Mouse (Mus musculus): Measurements from ENCODE around the gene Tmem140. TPM values are rescaled to one million over a fixed set of nuclear protein-coding genes. Genes with fewer than 3 reads are reported as not detected.

Tmem140 gene
- polyA plus RNA-seq (2015; fragmentation: Nextera tagmentation; extraction: Ambion mirVana), result 2.5 and 2.7 TPM in 2 replicates

GRCm38 (mm10) chr6:34862791-34863403, at the start of gene Tmem140:
TSS of gene Tmem140 (plus strand) at chr6:34863146.
- Histone ChIP-seq H3K9me3 (no peaks in the 10 kb centered on the region), H3K9ac (no peak within 1 kb of the TSS), H3K27ac (peak within 1 kb of the TSS; percentile 39; the same call in 1 of the 2 replicates), H3K4me3 (peak within 1 kb of the TSS; percentile 21; the same call in 1 of the 2 replicates), H3K36me3 (no peaks in the 10 kb centered on the region), H3K4me1 (peaks cover 20% of the 10 kb centered on the region), H3K4me2 (replicated peaks) (peak within 1 kb of the TSS; percentile 46), H3K27me3 (no peaks in the 10 kb centered on the region)
- WGBS, result 24% methylated on average over 11 of the region's 11 CpGs
- ATAC-seq (ENCODE audit: low FRiP score, low read depth), result no peak

- Histone ChIP-seq H3K4me2 (replicated peaks) (no peak overlapping the region), H3K4me3 (no peak overlapping the region), H3K27me3 (no peaks in the 10 kb centered on the region), H3K4me1 (no peaks in the 10 kb centered on the region), H3K9ac (no peak overlapping the region), H3K27ac (no peak overlapping the region), H3K36me3 (no peaks in the 10 kb centered on the region), H3K9me3 (peaks cover 4% of the 10 kb centered on the region; the same call in 1 of the 2 replicates)
- ATAC-seq (ENCODE audit: low FRiP score, low read depth), result no peak
Measured at GRCm38 (mm10) chr6:34824406-34824805, 38.5 kb upstream of the Tmem140 start.

GRCm38 (mm10) chr6:34832352-34832751, 30.6 kb upstream of the Tmem140 start:
- Histone ChIP-seq H3K36me3 (no peaks in the 10 kb centered on the region), H3K9me3 (no peaks in the 10 kb centered on the region), H3K4me3 (no peak overlapping the region), H3K4me1 (no peaks in the 10 kb centered on the region), H3K27ac (no peak overlapping the region), H3K4me2 (replicated peaks) (no peak overlapping the region), H3K27me3 (no peaks in the 10 kb centered on the region), H3K9ac (no peak overlapping the region)
- ATAC-seq (ENCODE audit: low FRiP score, low read depth), result no peak
- WGBS, result 94% methylated on average over 5 of the region's 5 CpGs

GRCm38 (mm10) chr6:34861546-34862053, 1.3 kb upstream of the Tmem140 start:
- Histone ChIP-seq H3K9ac (no peak overlapping the region), H3K4me1 (peaks cover 20% of the 10 kb centered on the region), H3K27me3 (no peaks in the 10 kb centered on the region), H3K4me3 (no peak overlapping the region), H3K27ac (no peak overlapping the region), H3K4me2 (replicated peaks) (no peak overlapping the region), H3K9me3 (no peaks in the 10 kb centered on the region), H3K36me3 (no peaks in the 10 kb centered on the region)
- no peak for ATAC-seq (ENCODE audit: low FRiP score, low read depth)
- 92% methylated on average over 11 of the region's 11 CpGs for WGBS

GRCm38 (mm10) chr6:34862381-34862780, 565 bp upstream of the Tmem140 start:
- no peak overlapping the region for H3K27ac ChIP-seq
- H3K9ac ChIP-seq, result no peak overlapping the region
- H3K27me3 ChIP-seq, result no peaks in the 10 kb centered on the region
- peak overlapping the region; percentile 46 for H3K4me2 ChIP-seq (replicated peaks)
- peaks cover 20% of the 10 kb centered on the region for H3K4me1 ChIP-seq
- no peaks in the 10 kb centered on the region for H3K9me3 ChIP-seq
- no peaks in the 10 kb centered on the region for H3K36me3 ChIP-seq
- WGBS, result 91% methylated on average over 6 of the region's 6 CpGs
- no peak overlapping the region for H3K4me3 ChIP-seq
- ATAC-seq (ENCODE audit: low FRiP score, low read depth), result no peak

GRCm38 (mm10) chr6:34863786-34864514, 1.0 kb downstream of the Tmem140 start:
- H3K4me1 ChIP-seq, result peaks cover 20% of the 10 kb centered on the region
- no peaks in the 10 kb centered on the region for H3K9me3 ChIP-seq
- H3K27me3 ChIP-seq, result no peaks in the 10 kb centered on the region
- 60% methylated on average over 9 of the region's 9 CpGs for WGBS
- H3K9ac ChIP-seq, result no peak overlapping the region
- no peak for ATAC-seq (ENCODE audit: low FRiP score, low read depth)
- H3K27ac ChIP-seq, result no peak overlapping the region
- H3K4me2 ChIP-seq (replicated peaks), result no peak overlapping the region
- H3K4me3 ChIP-seq, result no peak overlapping the region
- no peaks in the 10 kb centered on the region for H3K36me3 ChIP-seq

- no peak for ATAC-seq (ENCODE audit: low FRiP score, low read depth)
- no peaks in the 10 kb centered on the region for H3K9me3 ChIP-seq
- no peak overlapping the region for H3K4me2 ChIP-seq (replicated peaks)
- no peaks in the 10 kb centered on the region for H3K27me3 ChIP-seq
- peaks cover 24% of the 10 kb centered on the region for H3K4me1 ChIP-seq
- no peak overlapping the region for H3K4me3 ChIP-seq
- H3K36me3 ChIP-seq, result no peaks in the 10 kb centered on the region
- no peak overlapping the region for H3K27ac ChIP-seq
- no peak overlapping the region for H3K9ac ChIP-seq
- 60% methylated on average over 5 of the region's 5 CpGs for WGBS
Measured at GRCm38 (mm10) chr6:34865213-34865612, 2.3 kb downstream of the Tmem140 start.

GRCm38 (mm10) chr6:34865711-34866593, 3.0 kb downstream of the Tmem140 start:
- peaks cover 32% of the 10 kb centered on the region for H3K4me1 ChIP-seq
- H3K9ac ChIP-seq, result no peak overlapping the region
- H3K9me3 ChIP-seq, result no peaks in the 10 kb centered on the region
- no peak overlapping the region for H3K4me2 ChIP-seq (replicated peaks)
- no peaks in the 10 kb centered on the region for H3K27me3 ChIP-seq
- 54% methylated on average over 7 of the region's 7 CpGs for WGBS
- H3K36me3 ChIP-seq, result no peaks in the 10 kb centered on the region
- H3K4me3 ChIP-seq, result no peak overlapping the region
- H3K27ac ChIP-seq, result no peak overlapping the region
- no peak for ATAC-seq (ENCODE audit: low FRiP score, low read depth)

GRCm38 (mm10) chr6:34866786-34867185, 3.8 kb downstream of the Tmem140 start:
- Histone ChIP-seq H3K9ac (no peak overlapping the region), H3K9me3 (no peaks in the 10 kb centered on the region), H3K27me3 (no peaks in the 10 kb centered on the region), H3K36me3 (no peaks in the 10 kb centered on the region), H3K4me3 (no peak overlapping the region), H3K4me1 (peaks cover 36% of the 10 kb centered on the region), H3K27ac (no peak overlapping the region), H3K4me2 (replicated peaks) (no peak overlapping the region)
- 57% methylated on average over 8 of the region's 8 CpGs for WGBS
- ATAC-seq (ENCODE audit: low FRiP score, low read depth), result no peak

- no peak overlapping the region for H3K9ac ChIP-seq
- H3K27me3 ChIP-seq, result no peaks in the 10 kb centered on the region
- no peaks in the 10 kb centered on the region for H3K36me3 ChIP-seq
- peaks cover 39% of the 10 kb centered on the region for H3K4me1 ChIP-seq
- no peaks in the 10 kb centered on the region for H3K9me3 ChIP-seq
- 81% methylated on average over 16 of the region's 16 CpGs for WGBS
- no peak overlapping the region for H3K4me2 ChIP-seq (replicated peaks)
- no peak overlapping the region for H3K27ac ChIP-seq
- H3K4me3 ChIP-seq, result no peak overlapping the region
- ATAC-seq (ENCODE audit: low FRiP score, low read depth), result no peak
Measured at GRCm38 (mm10) chr6:34867301-34867994, 4.5 kb downstream of the Tmem140 start.

- Histone ChIP-seq H3K27me3 (no peaks in the 10 kb centered on the region), H3K9me3 (no peaks in the 10 kb centered on the region), H3K9ac (no peak overlapping the region), H3K4me2 (replicated peaks) (no peak overlapping the region), H3K4me1 (peaks cover 35% of the 10 kb centered on the region), H3K27ac (no peak overlapping the region), H3K36me3 (peaks cover 4% of the 10 kb centered on the region; the same call in 1 of the 2 replicates), H3K4me3 (no peak overlapping the region)
- ATAC-seq (ENCODE audit: low FRiP score, low read depth), result no peak
- WGBS, result 85% methylated on average over 10 of the region's 10 CpGs
Measured at GRCm38 (mm10) chr6:34867995-34868350, 5.0 kb downstream of the Tmem140 start.

Data from limb, embryonic 13.5 days (tissue).